Mouse (Mus musculus): ENCODE measurements around the gene Itga8. TPM values are rescaled to one million over a fixed set of nuclear protein-coding genes. Genes with fewer than 3 reads are reported as not detected.
A peak's percentile ranks its signal among the peaks of the same experiment; 100 is the strongest.

Gene Itga8
- total RNA-seq, 2 experiments from 2014 or later, result not detected

DNA sequence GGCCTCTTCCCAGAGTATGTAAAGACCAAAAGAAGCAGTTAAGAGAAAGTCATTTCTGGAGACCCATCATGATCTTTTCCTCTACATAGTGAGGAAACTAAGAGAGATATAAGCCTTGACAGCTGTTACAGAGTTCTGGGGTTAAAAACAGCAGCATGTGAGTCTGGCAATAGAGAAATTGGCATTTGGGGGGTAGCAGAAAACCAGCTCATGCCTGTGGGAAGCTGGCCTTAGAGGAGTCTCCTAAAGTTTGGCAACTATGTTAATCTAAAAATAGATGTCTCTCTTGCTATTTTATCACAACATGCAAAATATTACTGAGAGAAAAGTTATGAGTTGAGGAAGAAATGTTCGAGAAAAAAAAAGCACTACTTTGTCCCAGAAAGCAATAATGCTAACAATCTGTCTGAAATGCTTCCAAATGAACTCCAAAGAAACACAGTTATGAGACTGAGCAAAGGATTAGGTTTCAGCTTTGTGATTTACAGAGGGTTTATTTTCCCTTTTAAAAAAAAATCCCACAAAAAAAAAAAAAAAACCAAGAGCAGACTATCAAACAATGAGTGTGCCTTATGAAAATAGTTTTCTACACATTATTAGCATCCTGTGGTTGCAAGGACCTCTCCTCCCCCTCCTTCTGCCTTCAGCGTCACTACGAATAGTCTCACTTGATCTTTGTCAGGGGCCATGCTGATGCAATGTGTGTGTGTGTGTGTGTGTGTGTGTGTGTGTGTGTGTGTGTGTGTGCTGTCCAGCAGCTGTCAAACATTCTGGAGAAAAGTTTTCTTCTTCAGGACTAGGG lies 88.9 kb downstream of the Itga8 start:
- no peak for ATAC-seq (replicated peaks; ENCODE audit: low FRiP score, low TSS enrichment, poor library complexity, severe bottlenecking)

DNA sequence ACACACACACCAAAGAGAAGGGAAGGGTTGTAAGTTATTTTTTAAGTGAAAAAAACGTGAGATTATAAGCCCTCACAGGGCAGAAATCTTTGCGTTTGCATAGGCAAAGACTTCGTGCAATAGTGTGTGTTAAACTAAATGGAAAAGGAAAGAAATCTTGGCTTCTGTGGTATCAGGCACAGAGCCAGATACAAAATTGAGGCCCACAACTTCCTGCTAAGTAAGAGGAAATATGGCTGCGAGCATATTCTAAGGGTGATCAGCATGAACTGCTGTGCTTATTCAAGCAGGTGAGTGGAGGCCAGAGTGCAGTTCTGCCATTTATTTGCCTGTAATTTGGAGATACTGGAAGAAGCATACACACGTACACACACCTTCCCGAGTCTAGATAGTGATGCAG lies 93.6 kb downstream of the Itga8 start:
- no peak for ATAC-seq (replicated peaks; ENCODE audit: low FRiP score, low TSS enrichment, poor library complexity, severe bottlenecking)

GRCm38 (mm10) chr2:12206353-12206752 lies 95.4 kb downstream of the Itga8 start:
- no peak for ATAC-seq (replicated peaks; ENCODE audit: low FRiP score, low TSS enrichment, poor library complexity, severe bottlenecking)

DNA sequence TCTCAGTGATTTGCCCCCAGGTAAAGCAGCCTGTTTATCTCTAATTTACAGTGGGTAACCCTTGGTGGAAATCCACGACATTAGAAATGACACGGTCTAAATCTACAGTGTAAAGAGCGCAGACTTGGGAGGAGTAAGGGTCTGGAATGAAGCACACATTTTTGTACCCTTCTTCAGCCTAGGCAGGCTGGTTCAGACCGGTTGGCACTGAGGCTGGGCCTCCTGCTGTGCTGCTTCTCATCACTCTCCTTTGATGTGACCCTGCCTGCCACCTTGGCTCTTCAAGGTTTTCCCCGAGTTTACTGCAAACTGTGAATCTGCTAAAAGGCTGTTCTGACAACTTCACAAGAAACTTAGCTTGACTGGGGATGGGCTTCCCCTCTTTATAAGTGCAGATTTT lies 95.8 kb downstream of the Itga8 start:
- ATAC-seq (replicated peaks; ENCODE audit: low FRiP score, low TSS enrichment, poor library complexity, severe bottlenecking), result no peak

GRCm38 (mm10) chr2:12203231-12203630 lies 98.5 kb downstream of the Itga8 start:
- ATAC-seq (replicated peaks; ENCODE audit: low FRiP score, low TSS enrichment, poor library complexity, severe bottlenecking), result no peak

DNA sequence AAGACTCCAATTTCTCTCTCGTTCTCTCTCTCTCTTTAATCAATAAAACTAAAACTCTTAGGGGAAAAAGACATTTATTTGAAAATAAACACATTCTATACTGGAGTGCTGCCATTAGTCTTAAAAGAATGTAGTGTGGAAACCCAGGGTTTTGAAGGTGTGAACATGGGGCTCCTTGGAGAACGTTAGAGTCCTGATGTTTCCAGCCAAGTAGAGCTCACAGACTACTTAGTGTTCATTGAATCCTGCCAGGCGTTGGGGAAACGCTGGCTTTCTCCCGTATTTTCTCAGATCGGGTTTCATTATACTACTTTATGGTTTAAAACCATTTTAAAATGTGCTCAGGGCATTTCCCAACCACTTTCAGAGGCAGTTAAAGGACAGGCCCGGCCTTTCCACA lies 103.0 kb downstream of the Itga8 start:
- ATAC-seq (replicated peaks; ENCODE audit: low FRiP score, low TSS enrichment, poor library complexity, severe bottlenecking), result no peak

DNA sequence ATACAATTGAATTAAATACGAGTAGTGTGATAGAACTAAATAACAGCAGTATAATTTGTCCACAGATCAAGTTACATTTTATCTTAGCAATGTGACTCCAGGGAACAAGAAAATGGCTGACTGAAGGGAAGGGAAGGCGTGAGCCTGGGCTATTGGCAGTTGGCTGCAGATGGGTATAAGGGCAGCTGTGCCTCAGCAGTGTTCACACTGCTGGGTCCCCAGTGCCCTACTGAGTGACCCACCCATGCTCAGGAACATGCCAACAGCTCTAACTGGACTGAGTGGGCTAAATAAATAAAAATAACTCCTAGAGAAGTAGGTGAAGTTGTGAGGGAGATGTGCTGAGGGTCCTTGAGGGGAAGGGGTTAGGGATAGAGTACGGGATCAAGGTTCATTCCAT lies 103.5 kb downstream of the Itga8 start:
- no peak for ATAC-seq (replicated peaks; ENCODE audit: low FRiP score, low TSS enrichment, poor library complexity, severe bottlenecking)

GRCm38 (mm10) chr2:12197711-12198110 lies 104.0 kb downstream of the Itga8 start:
- no peak for ATAC-seq (replicated peaks; ENCODE audit: low FRiP score, low TSS enrichment, poor library complexity, severe bottlenecking)

DNA sequence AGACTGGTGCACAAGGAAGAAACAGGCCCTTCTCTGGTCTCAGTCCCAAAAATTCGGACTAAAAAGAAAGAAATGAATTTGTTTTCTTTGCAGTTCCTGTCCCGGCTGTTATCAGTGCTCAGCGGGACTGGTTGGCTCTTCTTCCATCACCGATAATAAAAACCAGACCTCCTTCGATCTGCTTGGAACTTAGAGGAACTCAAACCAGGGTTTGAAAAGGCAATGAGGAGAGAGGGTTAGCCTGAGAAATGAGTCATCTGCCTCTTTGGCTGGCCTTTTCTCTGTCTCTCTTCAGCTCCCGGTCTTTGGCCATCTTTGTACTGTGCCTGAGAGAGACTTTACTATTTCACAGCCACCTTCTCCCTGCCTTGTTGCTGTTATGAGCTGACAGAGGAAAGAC lies 112.7 kb downstream of the Itga8 start:
- no peak for ATAC-seq (replicated peaks; ENCODE audit: low FRiP score, low TSS enrichment, poor library complexity, severe bottlenecking)

GRCm38 (mm10) chr2:12187646-12188045 lies 114.1 kb downstream of the Itga8 start:
- no peak for ATAC-seq (replicated peaks; ENCODE audit: low FRiP score, low TSS enrichment, poor library complexity, severe bottlenecking)

DNA sequence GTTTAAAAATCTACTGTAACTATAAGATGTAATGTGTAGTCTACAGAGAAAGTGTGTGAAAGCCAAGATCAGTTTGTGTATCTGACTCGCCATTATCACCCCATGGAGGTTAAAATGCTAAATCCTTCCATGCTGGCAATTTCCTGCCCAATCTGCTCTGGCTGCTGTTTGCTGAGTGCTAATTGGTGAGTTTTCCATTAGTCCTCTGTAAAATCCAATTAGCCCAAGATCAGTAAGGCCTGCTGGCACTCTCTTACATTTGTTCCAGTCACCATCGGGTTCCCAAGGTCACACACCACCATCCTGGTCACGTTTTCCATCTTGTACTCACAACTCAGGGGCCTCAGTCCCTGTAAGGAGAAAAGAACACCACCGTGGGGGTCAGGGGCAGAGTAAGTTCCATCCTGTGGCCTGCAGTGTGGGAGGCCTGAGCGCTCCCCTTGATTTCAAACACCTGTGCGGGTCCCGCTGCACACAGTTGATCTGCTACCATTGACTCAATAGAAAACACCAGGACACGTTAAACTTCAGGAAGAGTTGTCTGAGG lies 119.2 kb downstream of the Itga8 start:
- no peak for ATAC-seq (replicated peaks; ENCODE audit: low FRiP score, low TSS enrichment, poor library complexity, severe bottlenecking)

DNA sequence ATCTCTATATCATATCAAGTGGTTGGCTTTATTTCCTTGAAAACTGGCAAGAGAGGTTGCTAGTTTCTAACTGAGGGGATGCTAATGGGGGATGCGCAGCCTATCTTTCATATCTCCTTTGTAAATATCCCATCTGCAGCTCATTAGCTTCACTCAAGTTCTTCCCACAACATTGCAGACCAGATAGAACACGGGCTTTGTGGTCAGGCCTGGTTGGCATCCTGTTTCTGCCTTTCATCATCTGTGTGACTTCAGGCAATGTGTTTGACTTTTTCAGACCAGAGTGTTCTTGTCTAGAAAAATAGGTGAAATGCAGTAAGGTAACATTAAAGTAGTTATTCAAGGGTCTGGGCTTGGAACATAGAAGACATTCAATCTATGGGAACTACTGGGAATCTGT lies 121.1 kb downstream of the Itga8 start:
- ATAC-seq (replicated peaks; ENCODE audit: low FRiP score, low TSS enrichment, poor library complexity, severe bottlenecking), result no peak

DNA sequence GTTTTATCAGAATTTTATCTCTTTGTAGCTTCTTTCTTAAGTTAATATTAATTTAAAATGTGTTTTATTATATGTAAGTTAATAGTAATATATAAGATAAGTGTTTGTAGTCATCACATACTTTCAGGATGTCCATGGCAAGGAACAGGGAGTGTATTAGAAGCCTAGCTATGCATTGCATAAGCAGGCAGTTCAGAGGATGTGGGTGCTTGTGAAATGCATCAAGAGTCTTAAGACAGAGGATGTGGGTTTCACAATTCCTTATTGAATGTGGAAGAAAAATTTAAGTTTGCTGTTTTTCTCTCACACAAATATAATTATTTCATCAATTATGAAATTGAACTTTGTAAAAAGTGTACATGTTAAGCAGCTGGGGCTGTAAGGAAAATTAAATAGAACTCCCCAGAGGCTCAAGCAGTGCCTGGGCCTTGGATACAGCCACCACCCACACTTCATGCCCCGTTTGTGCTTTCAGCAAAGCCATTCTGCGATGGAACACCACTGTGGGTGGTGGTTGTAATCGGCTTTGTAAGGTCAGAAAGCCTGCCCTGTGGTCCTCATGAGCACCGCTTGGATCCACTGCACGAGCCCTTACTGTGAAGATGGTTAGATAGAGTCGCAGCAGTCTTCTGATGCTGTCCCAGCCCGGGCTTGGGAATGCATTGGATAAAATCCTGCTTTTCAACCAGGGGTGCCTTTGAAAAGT lies 126.8 kb downstream of the Itga8 start:
- ATAC-seq (replicated peaks; ENCODE audit: low FRiP score, low TSS enrichment, poor library complexity, severe bottlenecking), result no peak

DNA sequence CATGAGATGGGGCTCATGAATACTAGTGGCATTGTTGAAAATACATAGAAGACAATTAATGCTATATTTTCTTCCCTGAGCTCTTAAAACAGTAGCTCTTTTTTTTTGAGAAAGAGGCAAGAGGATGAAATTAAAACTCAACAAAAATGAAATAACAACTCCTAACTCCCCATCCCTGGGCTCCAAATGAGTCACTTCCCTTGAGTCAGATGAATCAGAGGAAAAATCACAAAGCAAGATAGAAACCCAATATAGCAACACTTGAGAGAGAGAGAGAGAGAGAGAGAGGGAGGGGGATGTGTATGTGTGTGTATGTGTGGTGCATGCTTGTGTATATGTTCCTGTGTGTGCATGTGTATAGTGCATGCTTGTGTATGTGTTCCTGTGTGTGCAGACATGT lies 131.5 kb downstream of the Itga8 start:
- ATAC-seq (replicated peaks; ENCODE audit: low FRiP score, low TSS enrichment, poor library complexity, severe bottlenecking), result no peak

- ATAC-seq (replicated peaks; ENCODE audit: low FRiP score, low TSS enrichment, poor library complexity, severe bottlenecking), result peak; percentile 73
These were observed 141.2 kb downstream of the Itga8 start for GRCm38 (mm10) chr2:12160486-12160885.

DNA sequence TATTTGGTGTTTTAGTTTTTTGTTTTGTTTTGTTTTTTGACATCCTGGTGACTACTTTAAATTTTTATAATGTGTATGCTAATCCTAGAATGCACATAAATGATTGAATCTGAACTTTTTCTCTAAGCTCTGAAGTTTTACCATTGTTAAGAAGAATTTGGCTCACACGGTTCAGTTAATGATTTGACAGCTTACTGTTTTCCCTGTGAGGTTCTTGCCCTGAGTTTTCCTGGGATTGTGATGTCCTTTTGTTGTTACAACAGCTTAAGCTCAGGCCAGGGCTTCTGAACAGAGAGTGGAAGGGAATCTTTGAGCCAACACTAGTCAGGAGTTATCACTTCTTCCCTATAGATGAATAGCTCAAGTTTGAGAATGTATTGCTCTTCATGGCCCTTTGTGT lies 144.7 kb downstream of the Itga8 start:
- ATAC-seq (replicated peaks; ENCODE audit: low FRiP score, low TSS enrichment, poor library complexity, severe bottlenecking), result no peak

DNA sequence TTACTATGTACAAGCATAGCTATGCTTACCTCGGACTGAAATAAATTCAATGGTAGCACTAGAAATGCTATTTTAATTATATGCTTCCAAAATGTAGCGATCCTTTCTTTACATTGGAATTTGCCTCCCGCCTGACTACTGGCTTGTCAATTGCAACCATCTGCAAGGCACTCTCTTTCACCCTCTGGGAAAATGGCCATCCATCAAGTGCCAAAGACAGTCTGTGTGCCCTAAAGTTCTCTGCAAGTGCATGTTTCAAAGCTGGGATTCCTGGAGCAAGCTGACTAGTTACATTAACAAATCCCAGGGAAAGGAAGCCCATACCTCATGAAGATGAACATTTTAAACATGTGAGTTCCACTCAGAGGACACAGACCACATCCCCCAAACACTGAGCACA lies 145.3 kb downstream of the Itga8 start:
- no peak for ATAC-seq (replicated peaks; ENCODE audit: low FRiP score, low TSS enrichment, poor library complexity, severe bottlenecking)

DNA sequence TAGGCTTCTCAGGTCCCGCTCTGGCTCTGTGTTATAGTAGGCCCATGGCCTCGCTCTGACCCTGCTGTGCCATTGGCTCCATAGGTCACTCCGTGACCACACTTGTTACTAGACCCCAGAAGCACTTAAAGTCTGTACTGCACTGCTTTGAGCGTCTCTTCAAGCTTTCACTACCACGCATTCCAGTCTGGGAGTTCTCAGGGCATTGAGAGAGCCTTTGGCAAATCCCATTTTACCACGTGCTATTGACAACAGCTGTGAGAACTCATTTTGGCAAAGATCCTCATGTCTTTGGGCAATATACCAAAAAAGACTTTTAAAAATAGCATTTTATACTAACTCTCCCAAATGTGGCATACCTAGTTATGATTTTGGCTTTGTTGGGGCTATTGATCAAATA lies 147.0 kb downstream of the Itga8 start:
- no peak for ATAC-seq (replicated peaks; ENCODE audit: low FRiP score, low TSS enrichment, poor library complexity, severe bottlenecking)

GRCm38 (mm10) chr2:12153551-12153950 lies 148.2 kb downstream of the Itga8 start:
- no peak for ATAC-seq (replicated peaks; ENCODE audit: low FRiP score, low TSS enrichment, poor library complexity, severe bottlenecking)

GRCm38 (mm10) chr2:12147902-12148301 lies 153.8 kb downstream of the Itga8 start:
- no peak for ATAC-seq (replicated peaks; ENCODE audit: low FRiP score, low TSS enrichment, poor library complexity, severe bottlenecking)

DNA sequence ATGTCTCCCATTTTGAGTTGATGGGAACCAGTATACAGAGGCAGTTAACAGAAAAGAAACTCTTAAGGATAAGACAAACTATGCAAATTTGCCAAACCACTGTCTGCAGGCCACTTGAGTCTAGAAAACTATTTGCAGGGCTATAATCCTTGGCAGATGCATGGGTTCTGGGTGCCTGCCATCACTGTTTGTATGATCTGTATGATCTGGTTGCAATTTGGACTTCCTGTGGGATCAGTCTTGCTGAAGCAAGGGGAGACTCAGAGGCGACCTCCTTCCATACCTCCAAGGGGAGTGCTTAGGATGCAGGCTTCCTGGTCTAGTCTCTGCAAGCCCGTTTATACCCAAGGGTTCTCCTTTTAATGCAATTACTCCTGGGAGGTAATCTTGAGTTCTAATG lies 155.1 kb downstream of the Itga8 start:
- ATAC-seq (replicated peaks; ENCODE audit: low FRiP score, low TSS enrichment, poor library complexity, severe bottlenecking), result no peak
